Mouse (Mus musculus) heart, embryonic 16.5 days (tissue): ENCODE measurements around the gene Cacna1s. TPM values are rescaled to one million over a fixed set of nuclear protein-coding genes. Genes with fewer than 3 reads are reported as not detected.

Experiments
- ATAC-seq: fragments of 200-750 bp; cut with Nextera tagmentation; replicated peaks from 2 replicates; pipeline ENCODE4 v1.8.0; 2017; ENCODE audit warnings: moderate number of reproducible peaks; ENCODE audit not compliant: insufficient read depth, low FRiP score; ENCODE audit errors: extremely low read depth
- H3K27ac ChIP-seq: fragments of 300-500 bp; sonication (generic); 2 replicates; pipeline ENCODE4 v1.5.1; 2014; ENCODE audit warnings: mild to moderate bottlenecking, low read length, control low read depth, moderate library complexity
- H3K27me3 ChIP-seq: fragments of 300-500 bp; sonication (generic); 2 replicates; pipeline ENCODE4 v1.6.1; 2014; ENCODE audit warnings: low read length, mixed read lengths; ENCODE audit not compliant: control insufficient read depth, insufficient read depth
- H3K36me3 ChIP-seq: fragments of 300-500 bp; sonication (generic); 2 replicates; pipeline ENCODE4 v1.6.1; 2014; ENCODE audit not compliant: control insufficient read depth, insufficient read depth
- H3K4me1 ChIP-seq: fragments of 300-500 bp; sonication (generic); 2 replicates; pipeline ENCODE4 v1.6.1; 2014; ENCODE audit warnings: low read length, mixed read lengths; ENCODE audit not compliant: control insufficient read depth, insufficient read depth
- H3K4me2 ChIP-seq: fragments of 300-500 bp; sonication (generic); 2 replicates; pipeline ENCODE4 v1.6.1; 2014; ENCODE audit warnings: low read depth, mild to moderate bottlenecking, control low read depth, low read length
- H3K4me3 ChIP-seq: fragments of 300-500 bp; sonication (generic); 2 replicates; pipeline ENCODE4 v1.5.1; 2014; ENCODE audit warnings: mild to moderate bottlenecking, control low read depth, low read length
- H3K9ac ChIP-seq: fragments of 300-500 bp; sonication (generic); 2 replicates; pipeline ENCODE4 v1.6.1; 2014; ENCODE audit warnings: low read length, control low read depth
- H3K9me3 ChIP-seq: fragments of 300-500 bp; sonication (generic); replicated peaks from 2 replicates; pipeline ENCODE4 v1.6.1; 2016; ENCODE audit warnings: low read length; ENCODE audit not compliant: control insufficient read depth
- WGBS: fragments of 180-500 bp; shearing (Covaris S2); extraction: QIAGEN DNeasy Blood & Tissue Kit; methylation state at CpG from one replicate; pipeline ENCODE4 v1.1.7; 2014; 5-methylcytosine and 5-hydroxymethylcytosine counted together
- polyA plus RNA-seq: library from polyadenylated mRNA; unstranded; fragments of >200 nt; fragmentation: Nextera tagmentation; extraction: Ambion mirVana; gene quantifications from 2 replicates; pipeline ENCODE4 v1.2.1, GENCODE M21; 2015

The Cacna1s gene
- polyA plus RNA-seq, 1 experiment from 2014 or later, result 0.28 TPM

GRCm38 (mm10) chr1:136017907-136018313 lies 34.6 kb upstream of the Cacna1s start:
- peak overlapping the region; percentile 85 for H3K9ac ChIP-seq
- no peaks in the 10 kb centered on the region for H3K27me3 ChIP-seq
- peaks cover 18% of the 10 kb centered on the region for H3K36me3 ChIP-seq
- H3K4me2 ChIP-seq, result peak overlapping the region; percentile 94
- H3K4me3 ChIP-seq, result peak overlapping the region; percentile 87
- peak; percentile 97 for ATAC-seq
- WGBS, result 0% methylated on average over 22 of the region's 22 CpGs
- H3K27ac ChIP-seq, result peak overlapping the region; percentile 17
- no peaks in the 10 kb centered on the region for H3K9me3 ChIP-seq
- H3K4me1 ChIP-seq, result peaks cover 11% of the 10 kb centered on the region

- Histone ChIP-seq H3K4me1 (peaks cover 11% of the 10 kb centered on the region), H3K4me3 (peak overlapping the region; percentile 87), H3K27ac (peak overlapping the region; percentile 17), H3K4me2 (peak overlapping the region; percentile 94), H3K27me3 (no peaks in the 10 kb centered on the region), H3K9ac (peak overlapping the region; percentile 85), H3K36me3 (peaks cover 18% of the 10 kb centered on the region), H3K9me3 (no peaks in the 10 kb centered on the region)
- WGBS, result 4% methylated on average over 24 of the region's 24 CpGs
- peak; percentile 50 for ATAC-seq
Observed at GRCm38 (mm10) chr1:136018390-136019189, 34.0 kb upstream of the Cacna1s start.

GRCm38 (mm10) chr1:136030201-136030600 lies 22.3 kb upstream of the Cacna1s start:
- H3K27me3 ChIP-seq, result no peaks in the 10 kb centered on the region
- ATAC-seq, result no peak
- H3K9me3 ChIP-seq, result no peaks in the 10 kb centered on the region
- 70% methylated on average over 7 of the region's 7 CpGs for WGBS
- H3K4me1 ChIP-seq, result no peaks in the 10 kb centered on the region
- peaks cover 44% of the 10 kb centered on the region for H3K36me3 ChIP-seq
- H3K27ac ChIP-seq, result no peak overlapping the region
- H3K4me3 ChIP-seq, result no peak overlapping the region
- no peak overlapping the region for H3K4me2 ChIP-seq
- no peak overlapping the region for H3K9ac ChIP-seq

- Histone ChIP-seq H3K4me3 (no peak overlapping the region), H3K27me3 (no peaks in the 10 kb centered on the region), H3K4me1 (no peaks in the 10 kb centered on the region), H3K9me3 (no peaks in the 10 kb centered on the region), H3K27ac (no peak overlapping the region), H3K4me2 (no peak overlapping the region), H3K36me3 (peaks cover 43% of the 10 kb centered on the region), H3K9ac (no peak overlapping the region)
- no peak for ATAC-seq
- WGBS, result 81% methylated on average over 8 of the region's 8 CpGs
Observed at GRCm38 (mm10) chr1:136031697-136032096, 20.9 kb upstream of the Cacna1s start.

- Histone ChIP-seq H3K27me3 (no peaks in the 10 kb centered on the region), H3K27ac (no peak overlapping the region), H3K4me1 (no peaks in the 10 kb centered on the region), H3K4me3 (no peak overlapping the region), H3K9me3 (no peaks in the 10 kb centered on the region), H3K4me2 (no peak overlapping the region), H3K36me3 (peaks cover 32% of the 10 kb centered on the region), H3K9ac (no peak overlapping the region)
- 50% methylated on average over 7 of the region's 7 CpGs for WGBS
- no peak for ATAC-seq
Observed at GRCm38 (mm10) chr1:136032961-136033360, 19.6 kb upstream of the Cacna1s start.

GRCm38 (mm10) chr1:136038746-136039538 lies 13.6 kb upstream of the Cacna1s start:
- no peak overlapping the region for H3K4me2 ChIP-seq
- WGBS, result 71% methylated on average over 5 of the region's 5 CpGs
- H3K9me3 ChIP-seq, result no peaks in the 10 kb centered on the region
- no peak overlapping the region for H3K4me3 ChIP-seq
- H3K4me1 ChIP-seq, result no peaks in the 10 kb centered on the region
- peaks cover 18% of the 10 kb centered on the region for H3K27me3 ChIP-seq
- no peak overlapping the region for H3K9ac ChIP-seq
- ATAC-seq, result no peak
- H3K36me3 ChIP-seq, result peaks cover 13% of the 10 kb centered on the region
- no peak overlapping the region for H3K27ac ChIP-seq

GRCm38 (mm10) chr1:136040452-136040851 lies 12.1 kb upstream of the Cacna1s start:
- no peaks in the 10 kb centered on the region for H3K4me1 ChIP-seq
- H3K9ac ChIP-seq, result no peak overlapping the region
- no peak overlapping the region for H3K4me2 ChIP-seq
- no peak overlapping the region for H3K4me3 ChIP-seq
- H3K27me3 ChIP-seq, result peaks cover 20% of the 10 kb centered on the region
- H3K36me3 ChIP-seq, result peaks cover 2% of the 10 kb centered on the region; the same call in 1 of the 2 replicates
- no peak overlapping the region for H3K27ac ChIP-seq
- H3K9me3 ChIP-seq, result no peaks in the 10 kb centered on the region
- 21% methylated on average over 11 of the region's 11 CpGs for whole genome bisulfite sequencing
- ATAC-seq, result no peak

- Histone ChIP-seq H3K27me3 (peaks cover 20% of the 10 kb centered on the region), H3K9ac (no peak overlapping the region), H3K4me1 (no peaks in the 10 kb centered on the region), H3K27ac (no peak overlapping the region), H3K36me3 (no peaks in the 10 kb centered on the region), H3K4me3 (no peak overlapping the region), H3K9me3 (no peaks in the 10 kb centered on the region), H3K4me2 (no peak overlapping the region)
- WGBS, result 24% methylated on average over 4 of the region's 4 CpGs
- ATAC-seq, result no peak
Observed at GRCm38 (mm10) chr1:136040874-136041273, 11.7 kb upstream of the Cacna1s start.

- ATAC-seq, result no peak
- no peaks in the 10 kb centered on the region for H3K9me3 ChIP-seq
- H3K4me3 ChIP-seq, result no peak overlapping the region
- no peaks in the 10 kb centered on the region for H3K36me3 ChIP-seq
- no peak overlapping the region for H3K9ac ChIP-seq
- no peak overlapping the region for H3K27ac ChIP-seq
- H3K27me3 ChIP-seq, result peaks cover 36% of the 10 kb centered on the region
- 20% methylated on average over 4 of the region's 4 CpGs for WGBS
- H3K4me2 ChIP-seq, result no peak overlapping the region
- peaks cover 2% of the 10 kb centered on the region for H3K4me1 ChIP-seq
Observed at GRCm38 (mm10) chr1:136045774-136046173, 6.8 kb upstream of the Cacna1s start.
